Mouse (Mus musculus) adrenal gland, postnatal 36 days (tissue): ENCODE measurements at regions not wholly inside any gene's neighbourhood (a gene's known extent, or its start where the extent isn't known, plus 50 kb on each side); places are given as distances from the start of the nearest gene placed in this dataset.
A peak's percentile ranks its signal among the peaks of the same experiment; 100 is the strongest.

Experiments
- DNase-seq, 2 experiments: peaks; one replicate each; pipeline ENCODE4 v3.0.0; 2021; ENCODE audit warnings: mixed read lengths in 1 of 2

DNA sequence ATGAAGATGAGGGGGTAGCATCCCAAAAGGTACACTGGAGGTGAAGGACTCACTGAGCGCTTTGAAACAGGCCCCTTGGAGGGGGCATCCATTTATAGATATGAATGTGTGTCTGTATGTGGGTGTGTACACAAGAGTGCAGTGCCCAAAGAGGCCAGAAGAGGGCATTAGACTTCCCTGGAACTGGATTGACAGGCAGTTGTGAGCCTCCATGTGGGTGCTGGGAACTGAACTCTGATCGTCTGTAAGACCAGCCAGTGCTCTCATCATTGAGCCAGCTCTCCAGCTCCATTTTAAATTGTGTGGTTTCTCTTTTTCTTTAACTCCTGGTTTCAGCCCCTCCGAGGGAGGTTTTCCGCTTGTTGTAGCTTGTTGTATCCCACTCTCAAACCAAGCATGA is 67.6 kb upstream of the 1700021F07Rik start:
- no peak for DNase-seq

DNA sequence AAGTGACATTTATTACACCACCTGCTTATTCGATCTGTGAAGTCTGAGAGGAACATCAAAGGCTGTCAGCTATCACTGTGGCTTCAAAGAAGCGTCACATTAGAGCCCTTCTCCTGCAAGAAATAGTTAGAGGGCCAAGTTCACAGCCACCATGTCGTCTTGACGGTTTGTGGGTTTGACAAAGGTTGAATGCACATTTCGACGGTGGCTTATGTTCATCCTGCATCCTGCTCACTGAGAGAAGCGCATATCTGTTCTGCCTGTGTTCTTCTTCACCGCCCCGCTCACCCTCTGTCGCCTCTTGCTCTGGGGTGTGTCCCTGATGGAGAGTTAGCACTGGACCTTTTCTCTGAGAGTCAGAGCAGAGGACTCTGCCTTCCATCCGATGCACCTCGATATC is 67.2 kb upstream of the 1700021F07Rik start:
- no peak for DNase-seq

DNA sequence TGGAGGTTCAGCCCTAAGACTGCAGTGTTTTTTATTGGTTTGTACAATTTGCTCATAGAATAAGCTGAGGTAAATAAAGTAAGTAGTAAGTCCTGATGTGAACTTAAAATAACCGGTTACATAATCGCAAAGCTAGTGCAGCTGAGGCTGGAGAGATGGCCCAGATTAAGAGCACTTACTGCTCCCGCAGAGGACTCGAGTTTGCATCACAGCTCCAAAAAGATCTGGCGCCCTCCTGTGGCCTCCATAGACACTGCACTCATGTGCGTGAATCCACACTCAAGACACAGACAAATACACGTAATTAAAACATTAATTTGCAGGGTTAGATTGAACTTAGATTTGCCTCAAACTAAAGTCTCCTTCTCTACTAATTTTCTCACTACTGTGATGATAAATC is 66.3 kb upstream of the 1700021F07Rik start:
- DNase-seq, result no peak

DNA sequence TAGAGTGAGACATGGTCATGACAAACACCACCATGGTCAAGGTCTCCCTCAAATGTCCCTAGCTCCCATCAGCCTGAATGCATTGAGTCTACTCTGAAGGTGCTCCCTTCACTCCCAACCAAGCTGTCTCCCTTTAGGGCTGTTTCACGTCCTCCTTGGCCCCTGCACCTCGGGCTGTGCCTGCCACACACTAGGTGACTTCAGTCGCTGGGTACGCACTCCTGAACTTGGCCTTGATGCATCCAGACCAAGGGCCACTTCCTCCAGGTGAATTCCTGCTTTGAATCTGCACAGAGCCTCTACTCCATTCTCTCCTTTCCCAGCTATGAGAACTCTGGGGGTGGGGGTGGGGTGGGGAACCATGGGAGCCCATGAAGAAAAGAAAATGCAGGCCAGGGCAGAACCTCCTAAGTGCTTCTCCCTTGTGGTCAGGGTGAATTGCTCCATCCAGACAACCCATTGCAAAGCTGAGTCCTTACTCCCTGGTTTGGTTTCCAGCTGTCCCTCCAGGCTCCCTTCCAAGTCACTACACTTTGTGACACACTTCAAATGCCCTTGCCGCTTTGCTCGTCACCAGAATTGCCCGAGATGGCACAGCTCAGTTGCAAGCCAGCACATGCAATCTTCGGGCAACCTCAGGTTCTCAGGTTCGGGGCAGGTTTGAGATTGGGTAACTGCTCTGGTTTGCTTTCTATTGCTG is 65.3 kb upstream of the 1700021F07Rik start:
- DNase-seq, result peak; percentile 25 to 63

DNA sequence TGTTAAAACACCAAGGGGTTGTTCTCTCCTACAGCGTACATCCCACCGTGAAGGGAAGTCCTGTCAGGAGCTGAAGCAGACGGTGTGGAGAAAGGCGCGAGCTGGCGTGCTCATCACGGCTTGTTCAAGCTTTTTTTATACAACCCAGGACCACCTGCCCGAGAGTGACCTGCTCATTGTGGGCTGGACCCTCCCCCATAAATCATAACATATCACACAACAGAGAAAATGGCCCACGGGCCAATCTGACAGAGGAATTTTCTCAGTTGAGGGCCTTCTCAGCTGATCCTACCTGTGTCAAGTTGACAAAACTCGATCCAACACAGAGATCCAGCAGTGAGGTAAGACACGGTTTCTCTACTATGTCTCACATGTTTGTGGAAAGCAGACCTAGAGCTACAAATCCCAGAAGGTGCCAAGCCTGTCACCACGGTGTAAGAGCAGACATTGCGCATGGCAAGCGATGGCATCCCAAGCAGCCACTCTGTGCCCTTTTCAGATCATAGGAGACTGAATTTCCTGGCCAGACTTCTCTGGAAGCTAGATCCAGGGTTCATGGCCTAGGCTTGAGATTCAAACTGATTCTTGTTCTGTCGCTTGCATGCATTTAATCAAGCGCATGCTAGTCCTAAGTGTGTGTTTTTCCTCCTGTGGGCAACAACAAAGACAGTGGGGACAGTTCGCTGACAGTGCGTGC is 64.6 kb upstream of the 1700021F07Rik start:
- no peak for DNase-seq

DNA sequence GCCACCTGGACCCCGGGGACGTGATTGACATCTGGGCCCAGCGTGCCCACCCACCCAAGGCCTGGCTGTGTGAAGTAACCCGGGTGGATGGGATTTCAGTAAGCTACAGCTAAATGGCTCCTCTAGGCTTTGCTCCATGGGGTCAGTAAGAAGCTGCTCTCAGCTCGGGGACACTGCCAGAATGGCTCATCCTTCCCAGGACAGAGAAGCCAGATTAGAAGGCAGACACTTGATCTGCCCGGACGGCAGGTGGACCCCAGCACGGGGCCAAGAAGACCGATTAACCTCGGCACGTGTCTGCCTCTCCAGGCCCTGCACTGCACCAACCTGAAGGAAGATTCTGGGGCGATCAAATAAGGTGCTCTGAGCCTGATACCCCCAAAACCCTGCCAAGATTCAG is 63.5 kb upstream of the 1700021F07Rik start:
- no peak for DNase-seq

DNA sequence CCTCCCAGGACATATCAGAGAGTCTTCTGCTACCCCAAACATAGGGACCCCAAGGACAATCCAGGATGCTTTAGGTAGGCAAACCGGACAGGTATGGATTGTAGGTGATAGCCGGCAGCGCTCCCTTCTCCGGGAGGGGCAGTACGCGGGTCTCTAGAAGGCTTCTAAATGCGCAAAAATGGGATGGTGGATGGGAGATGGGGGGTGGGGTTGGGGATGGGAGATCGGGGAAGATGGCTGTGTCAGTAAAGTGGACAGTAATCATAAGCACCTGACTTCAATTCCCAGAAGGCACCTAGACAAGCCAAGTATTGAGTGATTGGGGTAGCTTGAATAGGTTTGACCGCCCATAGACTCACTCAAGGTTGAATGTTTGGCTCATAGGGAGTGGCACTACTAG is 59.1 kb upstream of the 1700021F07Rik start:
- no peak for DNase-seq

DNA sequence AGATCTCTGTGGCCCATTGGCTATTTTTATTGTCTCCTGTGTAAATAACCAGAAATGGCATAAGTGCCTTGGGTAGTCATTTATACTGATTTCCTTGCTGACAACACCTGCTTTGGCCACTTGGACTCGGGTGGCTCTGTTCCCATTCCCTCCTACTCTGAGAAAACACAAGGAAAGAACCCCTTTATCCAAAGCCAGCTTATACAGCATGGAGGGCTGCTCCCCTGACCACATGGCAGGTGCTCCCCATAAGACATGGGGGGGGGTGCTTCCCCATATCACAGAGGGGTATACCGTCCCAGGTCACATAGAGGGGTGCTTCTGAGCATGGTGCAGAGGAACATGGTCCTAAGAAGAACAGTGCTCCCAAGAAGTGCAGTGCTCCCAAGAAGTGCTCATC is 57.8 kb upstream of the 1700021F07Rik start:
- DNase-seq, result no peak

DNA sequence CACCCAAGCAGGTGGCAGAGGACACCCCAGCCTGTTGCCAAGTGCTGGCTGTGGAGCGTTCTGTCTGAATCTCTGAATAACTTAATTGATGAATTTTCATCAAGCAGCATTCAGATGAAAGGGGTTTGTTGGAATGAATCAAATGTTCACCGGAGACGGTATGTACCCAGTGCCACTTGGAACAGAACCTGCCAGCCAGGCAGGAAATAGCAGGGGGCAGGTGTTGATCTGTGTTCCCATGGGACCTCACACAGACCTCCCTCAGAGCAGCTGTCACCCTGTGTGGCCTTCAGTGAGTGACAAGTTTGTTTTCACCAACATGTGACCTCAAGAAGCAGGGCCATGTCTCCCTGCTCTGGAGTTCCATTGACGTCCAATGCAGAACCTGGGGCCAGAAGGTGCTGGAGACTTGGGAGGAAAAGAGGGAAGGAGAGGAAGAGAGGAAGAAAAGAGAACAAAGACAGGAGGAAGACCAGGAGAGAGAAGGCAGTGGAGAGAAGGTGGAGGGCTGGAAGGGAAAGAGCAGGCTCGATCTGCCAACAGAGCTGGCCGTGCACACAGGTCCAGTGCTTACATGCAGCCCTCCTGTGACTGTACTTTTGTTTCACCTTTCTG is 57.3 kb upstream of the 1700021F07Rik start:
- DNase-seq, result no peak

DNA sequence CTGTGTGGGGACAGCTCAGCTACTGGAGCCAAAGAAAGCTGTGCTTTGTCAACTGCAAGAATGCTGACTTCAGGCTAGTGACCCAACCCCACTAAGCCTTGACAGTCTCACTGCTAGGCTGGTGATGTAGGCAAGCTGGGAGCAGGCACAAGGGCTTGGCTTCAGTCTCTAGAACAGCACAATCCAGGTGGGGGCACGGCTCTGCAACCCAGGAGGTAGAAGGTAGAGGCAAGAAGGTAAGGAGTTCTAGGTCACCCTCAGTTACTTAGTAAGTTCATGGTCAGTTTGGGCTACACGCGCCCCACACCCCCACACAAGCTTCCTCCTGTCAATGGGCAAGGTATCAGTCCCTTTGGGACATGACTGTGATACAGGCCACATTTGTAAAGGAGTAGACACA is 54.2 kb upstream of the 1700021F07Rik start:
- DNase-seq, result no peak

DNA sequence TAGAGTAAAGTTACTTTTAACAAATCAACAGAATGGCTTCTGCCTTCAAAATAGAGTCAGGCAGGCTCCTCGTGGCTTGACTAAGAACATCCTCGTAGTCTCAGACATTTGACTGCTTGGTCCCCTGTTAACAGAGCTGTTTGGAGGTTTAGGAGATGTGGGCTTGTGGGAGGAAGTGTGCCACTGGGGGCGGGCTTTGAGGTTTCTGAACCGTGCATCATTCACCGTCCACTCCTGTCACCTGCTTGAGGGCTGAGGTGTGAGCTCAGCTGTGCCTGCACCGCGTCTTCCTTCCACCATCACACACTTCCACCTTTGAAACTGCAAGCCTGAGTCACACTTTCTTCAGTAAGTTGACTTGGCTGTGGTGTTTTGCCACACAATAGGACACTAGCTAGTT is 52.6 kb upstream of the 1700021F07Rik start:
- DNase-seq, result no peak
